Mouse (Mus musculus) testis, postnatal 10 days (tissue): ENCODE measurements around the gene Tmub2.

Experiments
- DNase-seq: peaks from one replicate; pipeline ENCODE4 v3.0.0; 2021; ENCODE audit warnings: low spot score

Gene Tmub2

GRCm38 (mm10) chr11:102284501-102285094 lies at the start of gene Tmub2:
TSS of gene Tmub2 (plus strand) at chr11:102284931.
- DNase-seq = peak; percentile 98

DNA sequence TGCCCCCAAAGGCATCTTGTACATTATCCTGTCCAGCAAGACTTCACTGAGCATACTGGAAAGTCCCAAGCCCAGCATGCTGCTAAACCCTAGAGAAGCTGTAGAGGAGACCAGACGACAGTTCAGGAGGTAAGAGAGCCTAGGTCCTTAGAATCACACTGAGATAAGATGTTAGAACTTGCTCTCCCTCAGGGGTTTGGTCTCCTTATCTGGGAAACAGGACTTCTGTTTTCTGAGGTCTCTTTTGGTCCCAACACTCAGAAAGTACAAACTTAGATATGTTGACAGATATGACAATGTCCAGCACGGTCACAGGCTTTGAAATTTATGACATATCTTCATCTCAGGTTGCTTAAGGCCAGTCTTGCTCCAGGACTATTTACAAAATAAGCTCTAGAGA lies 48.7 kb upstream of the Tmub2 start:
- no peak for DNase-seq

DNA sequence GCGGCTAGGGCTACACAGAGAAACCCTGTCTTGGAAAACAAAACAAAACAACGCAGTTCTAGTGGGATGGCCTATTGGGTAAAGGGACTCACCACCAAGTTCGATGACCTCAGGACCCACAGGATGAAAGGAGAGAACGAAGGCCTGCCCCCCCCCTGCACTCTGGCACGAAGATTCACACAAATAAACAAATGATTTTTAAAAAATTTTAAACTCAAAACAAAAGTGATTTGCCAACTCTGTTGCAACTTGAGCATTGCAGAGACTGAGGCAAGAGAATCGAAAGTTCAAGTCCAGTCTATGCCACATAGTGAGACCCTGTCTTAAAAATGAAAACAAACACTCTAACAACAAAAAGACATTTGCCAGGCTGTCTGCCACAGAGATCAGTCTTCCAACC lies 44.1 kb upstream of the Tmub2 start:
- no peak for DNase-seq

- DNase-seq = no peak
Measured at GRCm38 (mm10) chr11:102241246-102241645, 43.5 kb upstream of the Tmub2 start.

GRCm38 (mm10) chr11:102241874-102242273 lies 42.9 kb upstream of the Tmub2 start:
- DNase-seq = no peak

GRCm38 (mm10) chr11:102244926-102245449 lies 39.7 kb upstream of the Tmub2 start:
- DNase-seq = no peak

DNA sequence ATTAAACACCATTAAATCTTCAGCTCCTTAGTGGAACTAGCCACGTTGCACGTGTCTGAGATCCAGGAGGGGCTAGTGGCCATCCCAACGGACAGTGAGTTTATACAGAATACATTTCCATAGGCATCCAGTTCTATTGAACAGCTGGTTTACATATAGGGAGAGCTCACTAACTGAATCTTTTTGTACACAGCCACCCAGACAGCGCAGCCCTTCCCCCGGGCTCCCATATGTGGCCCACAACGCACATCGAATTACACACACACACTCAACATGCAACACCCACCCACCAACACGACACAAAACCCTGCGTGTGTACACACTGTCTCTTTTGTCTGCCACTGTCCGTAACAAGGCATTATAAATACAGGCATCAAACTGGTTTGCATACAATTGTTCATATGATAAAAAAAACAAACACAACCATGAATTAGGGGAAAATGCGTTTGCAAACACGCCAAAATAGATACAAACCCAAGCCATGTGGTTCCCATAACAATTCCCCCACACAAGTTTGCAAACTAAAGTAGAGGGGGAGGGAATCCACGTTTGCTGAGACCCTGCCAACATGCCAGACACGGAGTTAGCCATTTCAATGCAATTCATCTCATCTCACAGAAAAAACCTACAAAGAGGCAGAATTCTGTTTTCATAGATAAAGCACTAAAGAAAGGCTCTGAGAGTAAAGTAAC lies 39.0 kb upstream of the Tmub2 start:
- DNase-seq = no peak

GRCm38 (mm10) chr11:102246273-102246635 lies 38.5 kb upstream of the Tmub2 start:
- DNase-seq = no peak

GRCm38 (mm10) chr11:102246871-102247270 lies 37.9 kb upstream of the Tmub2 start:
- no peak for DNase-seq

DNA sequence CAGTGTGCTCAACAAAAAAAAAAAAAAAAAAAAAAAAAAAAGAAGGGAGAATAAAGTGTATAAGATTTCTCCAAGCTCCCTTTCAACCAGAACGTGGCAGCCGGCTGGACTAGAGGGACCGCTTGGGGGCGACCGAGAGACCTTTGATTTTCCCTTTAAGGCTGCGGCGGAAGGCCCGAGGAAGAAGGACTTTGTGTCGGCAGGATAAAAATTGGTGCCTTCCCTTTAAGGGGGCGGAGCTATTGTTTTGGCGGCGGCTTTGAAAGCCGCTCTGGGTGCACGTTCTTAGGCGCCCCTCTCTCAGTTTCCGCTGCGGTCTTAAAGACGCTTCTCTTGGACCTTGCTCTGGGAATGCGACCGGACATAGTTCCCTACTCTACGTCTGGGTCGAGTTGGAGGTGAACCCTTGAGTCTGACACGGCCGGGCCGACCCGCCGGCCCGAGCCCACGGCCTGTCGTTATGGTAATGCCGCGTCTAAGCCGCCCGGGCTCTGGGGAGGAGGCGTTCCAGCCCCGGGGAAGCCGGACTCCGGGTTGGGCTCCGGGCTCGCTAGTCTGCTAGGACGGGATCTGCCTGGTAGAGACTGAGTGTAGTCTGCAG lies 36.0 kb upstream of the Tmub2 start, which contains the start of gene BC030867:
Gene BC030867 (plus strand): TSS at position 253 of the 601 bp plus-strand sequence.
- DNase-seq = peak; percentile 97

DNA sequence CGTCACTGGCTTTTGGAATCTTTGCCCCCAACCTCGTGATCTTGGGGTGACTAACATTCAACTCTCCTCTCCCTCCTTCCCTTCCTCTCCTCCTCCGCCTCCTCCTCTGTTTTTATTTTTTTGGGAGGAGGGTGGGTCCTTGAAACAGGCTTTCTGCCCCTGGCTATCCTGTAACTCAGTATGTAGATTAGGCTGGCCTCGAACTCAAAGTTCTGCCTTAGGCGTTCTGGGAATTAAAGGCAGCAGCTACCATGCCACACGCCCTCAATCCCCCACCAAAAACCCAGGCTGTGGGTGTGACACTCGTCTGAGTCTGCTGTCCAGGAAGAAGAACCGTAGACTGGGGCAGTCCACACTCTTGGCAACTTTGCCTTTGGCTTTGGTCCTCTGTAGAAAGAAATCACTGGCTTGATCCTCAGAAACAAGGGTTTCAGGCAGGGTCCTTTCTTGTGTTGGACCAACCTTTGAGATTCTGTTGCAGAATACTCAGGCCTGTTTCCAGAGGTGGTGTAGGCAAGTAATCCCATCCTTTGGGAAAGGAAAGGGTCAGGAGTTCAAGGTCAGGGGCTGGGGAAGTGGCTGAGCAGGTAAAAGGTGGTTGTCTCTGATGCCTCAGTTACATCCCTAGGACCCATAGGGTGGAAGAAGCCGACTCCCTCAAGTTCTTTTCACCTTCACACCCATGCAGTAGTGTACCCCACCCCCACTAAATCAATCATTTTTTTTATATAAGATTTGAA lies 35.2 kb upstream of the Tmub2 start:
- DNase-seq = no peak

DNA sequence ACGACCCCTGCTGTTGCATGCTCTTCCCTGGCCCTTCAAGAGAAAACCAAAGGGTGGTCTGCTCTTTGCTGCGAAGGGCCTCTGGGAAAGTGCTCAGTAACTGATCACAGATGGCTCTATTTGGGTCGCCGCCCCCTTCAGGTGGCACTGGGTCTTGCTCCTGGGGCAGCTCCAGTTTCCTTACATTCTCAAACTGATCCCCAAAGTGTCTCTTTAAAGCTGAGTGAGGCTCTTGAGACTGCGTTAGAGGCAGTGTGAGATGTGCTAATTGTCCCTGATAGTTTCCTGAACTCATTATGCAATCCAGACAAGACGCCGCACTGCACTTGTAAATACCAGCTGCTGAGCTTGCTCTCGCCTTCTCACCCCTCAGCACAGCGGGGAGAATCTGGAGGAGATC lies 27.2 kb upstream of the Tmub2 start:
- DNase-seq = no peak

DNA sequence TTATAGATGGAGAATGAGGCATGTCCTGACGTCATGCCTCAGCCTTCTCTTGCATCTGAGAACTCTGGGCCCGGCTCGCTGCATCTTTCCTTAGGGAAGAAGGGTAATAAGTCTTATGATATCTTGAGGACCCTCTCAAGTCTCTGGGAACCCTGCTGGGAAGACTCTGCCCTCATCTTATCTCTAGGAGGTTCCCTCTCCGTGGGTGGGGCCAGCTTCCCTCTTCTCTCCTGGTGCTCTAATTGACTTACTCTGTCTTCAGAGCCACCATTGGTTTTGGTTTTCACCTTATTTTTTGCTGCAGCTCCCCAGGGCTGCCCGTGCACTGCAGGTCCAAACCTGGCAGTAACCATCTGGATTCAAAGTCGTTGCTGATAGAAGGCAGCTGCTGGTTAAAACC lies 26.6 kb upstream of the Tmub2 start:
- DNase-seq = no peak

GRCm38 (mm10) chr11:102258521-102258920 lies 26.2 kb upstream of the Tmub2 start:
- DNase-seq = no peak

DNA sequence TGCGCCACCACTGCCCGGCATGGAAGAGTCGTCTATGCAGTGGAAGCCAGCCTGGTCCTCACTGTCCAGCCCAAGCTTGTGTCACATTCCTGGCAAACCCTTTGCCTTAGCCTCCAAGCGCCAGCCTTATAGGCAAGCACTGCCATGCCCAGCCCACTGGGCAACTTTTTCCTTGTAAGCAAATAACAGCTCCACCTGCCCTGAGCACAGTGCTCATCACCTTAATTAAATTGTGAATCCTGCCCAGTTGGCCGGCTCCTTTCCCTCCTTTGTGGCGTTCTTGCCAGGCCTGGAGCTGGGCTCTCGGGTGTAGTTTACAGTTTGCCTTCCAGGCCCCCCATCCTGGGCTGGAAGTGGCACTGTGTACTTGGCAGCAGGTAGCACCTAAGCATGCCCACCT lies 21.5 kb upstream of the Tmub2 start:
- DNase-seq = no peak

DNA sequence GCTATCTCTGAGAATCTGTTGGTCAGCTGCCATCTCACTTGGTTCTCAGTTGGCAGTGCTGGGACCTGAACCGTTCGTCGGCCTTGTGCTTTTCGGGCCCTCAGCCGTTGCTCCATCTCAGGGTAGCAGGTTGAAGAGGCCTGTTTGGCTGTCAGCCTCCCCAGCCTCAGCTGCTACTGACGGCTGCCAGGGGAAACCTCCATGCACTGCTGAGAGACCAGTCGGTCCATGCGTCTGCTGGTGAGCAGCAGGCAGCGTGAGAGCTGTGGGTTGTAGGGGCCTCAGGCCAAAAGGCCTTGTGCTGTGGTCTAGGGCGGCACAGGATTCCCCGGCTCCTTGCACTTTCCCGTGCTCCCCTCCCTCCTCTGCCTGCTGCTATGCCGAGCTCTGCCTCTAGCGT lies 18.9 kb upstream of the Tmub2 start:
- no peak for DNase-seq

DNA sequence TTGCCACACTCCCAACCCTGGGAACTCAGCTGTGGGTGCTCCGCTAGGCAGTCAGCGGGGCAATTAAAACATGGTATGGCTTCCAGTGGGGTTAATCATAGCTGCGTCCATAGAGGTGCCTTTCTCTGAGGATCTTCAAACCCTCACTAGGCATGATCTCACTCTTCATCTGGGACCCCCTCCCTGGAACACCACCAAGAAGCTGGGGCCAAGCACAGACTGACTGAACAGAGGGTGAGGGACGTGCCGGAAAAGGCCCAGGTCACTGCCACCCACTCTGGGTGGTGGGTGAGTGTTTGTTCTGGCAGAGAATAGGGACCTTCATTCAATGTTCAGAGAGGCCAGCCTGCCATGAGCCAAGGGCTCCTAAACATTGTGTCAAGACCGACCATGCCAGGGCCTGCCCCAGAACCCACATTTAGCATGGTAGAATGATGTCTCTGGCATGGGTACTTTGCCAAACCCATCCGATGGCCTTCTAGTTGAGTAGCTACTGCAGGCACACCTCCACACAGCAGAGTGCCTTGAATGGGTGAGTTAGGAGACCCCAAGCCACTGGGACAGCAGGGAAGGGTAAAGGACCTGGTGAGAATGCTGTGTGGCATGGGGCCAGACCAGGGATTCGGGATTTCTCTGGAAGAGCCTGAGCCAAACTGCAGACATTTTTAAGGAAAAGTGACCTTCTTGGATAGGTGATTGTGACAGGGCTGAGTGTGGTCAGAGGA lies 17.9 kb upstream of the Tmub2 start:
- DNase-seq = no peak

DNA sequence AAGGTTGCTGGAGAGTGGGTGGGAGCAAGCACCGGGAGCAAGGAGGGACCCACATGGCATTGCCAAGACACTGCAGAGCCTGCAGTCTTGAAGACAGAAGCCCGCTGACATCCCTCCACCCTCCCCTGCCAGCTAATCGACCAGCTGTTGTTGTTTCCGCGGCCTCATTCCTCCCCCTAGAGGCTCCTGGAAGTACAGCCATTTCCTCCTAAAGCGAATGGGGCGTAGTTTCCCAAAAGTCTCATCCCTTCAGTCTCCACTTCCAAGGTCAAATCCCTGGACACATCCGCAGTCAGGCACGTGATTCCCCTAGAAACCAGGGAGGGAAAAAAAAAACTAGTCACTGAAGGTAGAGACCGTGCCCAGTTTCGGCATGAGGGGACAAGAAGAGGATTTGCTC lies 17.3 kb upstream of the Tmub2 start:
- peak; percentile 81 for DNase-seq

DNA sequence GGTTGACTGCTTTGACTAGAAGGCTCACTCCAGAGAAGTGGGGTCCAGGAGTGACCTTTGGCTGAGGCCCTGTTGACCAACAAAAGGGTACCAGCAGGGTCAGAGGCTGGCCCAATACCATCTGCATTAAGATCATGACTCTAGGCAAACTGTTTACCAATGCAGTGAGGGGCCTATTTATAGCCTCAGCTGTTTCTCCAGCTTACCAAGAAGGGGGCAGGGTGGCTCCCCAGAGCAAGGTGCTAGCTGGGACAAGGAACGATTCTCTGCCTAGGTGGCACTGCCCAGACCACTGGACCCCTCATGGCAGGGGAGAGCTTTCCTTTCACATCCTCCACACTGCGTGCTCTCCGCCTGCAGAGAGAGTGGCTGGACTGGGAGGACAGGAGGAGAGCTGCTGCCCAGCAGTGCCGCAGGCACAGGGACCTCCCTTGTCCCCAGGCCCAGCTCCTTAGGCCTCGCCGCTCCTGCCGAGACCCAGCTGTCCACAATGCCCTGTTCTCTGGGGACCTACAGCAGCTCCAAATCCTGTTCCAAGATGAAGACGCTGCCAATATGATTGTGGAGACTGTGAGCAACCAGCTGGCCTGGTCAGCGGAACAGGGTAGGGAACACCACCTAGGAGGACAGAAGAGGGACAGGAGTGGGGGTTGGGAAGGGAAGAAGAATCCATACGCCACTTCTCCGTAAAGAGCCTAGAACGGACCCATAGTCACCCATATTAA lies 16.0 kb upstream of the Tmub2 start, which contains the start of gene Asb16:
Gene Asb16 (plus strand): TSS at position 224 of the 725 bp plus-strand sequence.
- no peak for DNase-seq

- no peak for DNase-seq
Measured at GRCm38 (mm10) chr11:102276411-102276915, 8.3 kb upstream of the Tmub2 start.

DNA sequence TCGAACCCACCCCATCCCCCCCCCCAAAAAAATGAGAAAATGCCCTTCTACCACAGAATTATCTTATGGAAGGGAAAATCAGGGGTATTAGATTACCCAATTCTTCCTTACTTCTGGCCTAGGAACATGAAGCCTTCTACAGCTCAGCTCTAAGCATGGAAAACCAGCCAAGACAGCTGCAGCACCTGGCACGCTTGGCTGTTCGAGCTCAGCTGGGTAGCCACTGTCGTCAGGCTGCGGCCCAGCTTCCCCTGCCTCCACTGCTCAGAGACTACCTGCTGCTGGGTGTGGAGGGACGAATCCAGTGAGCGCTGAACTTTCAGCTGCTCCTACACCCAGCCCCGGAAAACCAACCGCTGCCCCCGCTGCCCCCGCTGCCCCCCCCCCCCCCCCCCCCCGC lies 7.0 kb upstream of the Tmub2 start:
- no peak for DNase-seq
